Mouse (Mus musculus): ENCODE measurements around the gene Emilin3.

Emilin3 gene

GRCm38 (mm10) chr2:160915821-160916610, 3.9 kb upstream of the Emilin3 start:
- no peak for DNase-seq

- no peak for DNase-seq
These were observed 2.5 kb upstream of the Emilin3 start for GRCm38 (mm10) chr2:160914656-160915055.

- no peak for DNase-seq
These were observed 448 bp downstream of the Emilin3 start for GRCm38 (mm10) chr2:160911558-160912201.

GRCm38 (mm10) chr2:160910633-160911032, 1.5 kb downstream of the Emilin3 start:
- DNase-seq, result no peak

GRCm38 (mm10) chr2:160908607-160909006, 3.5 kb downstream of the Emilin3 start:
- DNase-seq, result no peak

- DNase-seq, result no peak
These were observed 6.0 kb downstream of the Emilin3 start for GRCm38 (mm10) chr2:160906101-160906500.

GRCm38 (mm10) chr2:160905301-160905700, 6.8 kb downstream of the Emilin3 start:
- no peak for DNase-seq

GRCm38 (mm10) chr2:160901656-160902412, 10.3 kb downstream of the Emilin3 start:
- no peak for DNase-seq

GRCm38 (mm10) chr2:160891697-160892096, 20.4 kb downstream of the Emilin3 start:
- no peak for DNase-seq

- no peak for DNase-seq
These were observed 21.1 kb downstream of the Emilin3 start for GRCm38 (mm10) chr2:160891045-160891444.

- no peak for DNase-seq
These were observed 24.3 kb downstream of the Emilin3 start for GRCm38 (mm10) chr2:160887859-160888258.

GRCm38 (mm10) chr2:160887284-160887683, 24.8 kb downstream of the Emilin3 start:
- peak; percentile 81 for DNase-seq

GRCm38 (mm10) chr2:160886221-160886620, 25.9 kb downstream of the Emilin3 start:
- no peak for DNase-seq

- peak; percentile 45 for DNase-seq
These were observed 27.3 kb downstream of the Emilin3 start for GRCm38 (mm10) chr2:160884830-160885229.

- DNase-seq, result no peak
These were observed 28.2 kb downstream of the Emilin3 start for GRCm38 (mm10) chr2:160883912-160884311.

GRCm38 (mm10) chr2:160882436-160882835, 29.7 kb downstream of the Emilin3 start:
- no peak for DNase-seq

- DNase-seq, result no peak
These were observed 30.5 kb downstream of the Emilin3 start for GRCm38 (mm10) chr2:160881462-160882101.

GRCm38 (mm10) chr2:160880453-160881195, 31.5 kb downstream of the Emilin3 start, which contains the start of gene Lpin3:
Gene Lpin3 (plus strand): TSS chr2:160880670.
- DNase-seq, result no peak

GRCm38 (mm10) chr2:160876115-160876514, 36.0 kb downstream of the Emilin3 start:
- no peak for DNase-seq

GRCm38 (mm10) chr2:160874231-160874877, 37.8 kb downstream of the Emilin3 start:
- no peak for DNase-seq

- DNase-seq, result peak; percentile 90
These were observed 39.2 kb downstream of the Emilin3 start, which contains the start of gene Zhx3 for GRCm38 (mm10) chr2:160872890-160873382. Gene Zhx3 (minus strand): TSS chr2:160872998.
